Mouse (Mus musculus) heart, adult 8-10 months (tissue): ENCODE measurements around the gene Gm813. TPM values are rescaled to one million over a fixed set of nuclear protein-coding genes. Genes with fewer than 3 reads are reported as not detected.
A peak's percentile ranks its signal among the peaks of the same experiment; 100 is the strongest.
"Not testable (repeated sequence)": the region's sequence is repeated elsewhere in the genome, so short reads cannot be mapped to it uniquely, and the experiment has no call there.

Source experiments
- DNase-seq: peaks from one replicate; pipeline ENCODE4 v3.0.0; 2022; ENCODE audit warnings: low spot score
- total RNA-seq, 4 experiments: library from RNA; stranded (reverse); gene quantifications; 2 replicates each; pipeline ENCODE4 v1.2.4; 2022

Gm813 gene
- total RNA-seq = not detected

- no peak for DNase-seq
Measured at GRCm38 (mm10) chr16:58616878-58617277, at the start of gene Gm813. TSS of gene Gm813 (minus strand) at chr16:58616978.

GRCm38 (mm10) chr16:58665137-58665536 lies 48.4 kb upstream of the Gm813 start:
- DNase-seq = not testable (repeated sequence)

DNA sequence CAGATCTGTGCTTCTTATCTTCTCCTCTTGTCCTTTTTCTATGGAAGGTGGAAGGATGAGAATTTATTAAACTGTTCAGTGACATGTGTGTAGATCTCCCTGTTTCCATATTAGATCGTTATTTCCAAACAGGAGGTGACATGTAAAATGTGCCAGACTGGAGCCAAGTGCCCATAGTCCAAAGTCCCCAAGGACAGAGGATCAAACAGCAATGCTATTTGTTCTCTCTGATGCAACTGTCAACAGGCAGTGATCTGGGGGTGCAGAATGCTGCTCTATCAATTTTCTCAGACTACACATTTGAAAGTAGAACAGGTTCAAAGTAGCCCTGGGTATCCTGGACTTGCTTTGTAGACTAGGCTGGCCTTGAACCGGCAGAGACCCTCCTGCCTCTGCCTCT lies 47.0 kb upstream of the Gm813 start:
- no peak for DNase-seq

- no peak for DNase-seq
Measured at GRCm38 (mm10) chr16:58663021-58663420, 46.2 kb upstream of the Gm813 start.

GRCm38 (mm10) chr16:58662287-58662791 lies 45.6 kb upstream of the Gm813 start:
- DNase-seq = no peak

GRCm38 (mm10) chr16:58661826-58662225 lies 45.0 kb upstream of the Gm813 start:
- DNase-seq = no peak

DNA sequence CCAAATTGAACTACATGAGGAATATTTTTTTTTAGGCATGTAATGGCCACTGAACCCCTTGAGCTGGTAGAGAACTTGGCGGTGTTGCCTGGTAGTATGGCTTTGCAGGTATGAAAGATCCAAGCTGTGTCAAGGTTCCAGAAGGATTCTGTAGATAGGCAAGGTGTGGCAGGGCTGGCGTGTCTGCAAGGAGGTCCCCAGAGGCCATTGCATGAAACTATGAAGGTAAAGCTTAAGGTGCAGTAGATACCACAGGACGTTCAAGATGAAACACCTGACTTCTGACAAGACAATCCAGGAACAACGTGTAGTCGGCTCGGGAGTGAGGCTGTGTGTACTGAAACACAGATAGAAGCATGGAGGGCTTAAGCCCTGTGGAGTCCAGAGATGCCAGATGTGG lies 41.9 kb upstream of the Gm813 start:
- no peak for DNase-seq

- no peak for DNase-seq
Measured at GRCm38 (mm10) chr16:58656526-58656925, 39.7 kb upstream of the Gm813 start.

DNA sequence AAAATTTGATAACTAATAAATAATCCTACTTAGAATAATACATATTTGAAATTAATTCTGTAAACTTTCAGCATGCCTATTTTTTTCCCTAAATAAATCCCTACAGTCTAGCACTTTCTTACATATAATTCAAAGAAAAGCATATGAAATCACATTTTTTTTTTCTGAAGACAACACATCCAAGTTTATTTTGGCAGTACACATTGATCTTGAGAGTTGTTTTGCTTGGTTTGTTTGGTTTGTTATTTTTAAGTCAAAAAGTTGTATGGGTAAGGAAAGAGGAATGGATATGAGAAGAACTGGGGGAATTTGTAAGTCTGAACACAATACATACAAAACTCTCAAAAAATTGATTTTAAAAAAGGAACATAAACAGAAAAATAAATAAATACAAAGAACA lies 39.0 kb upstream of the Gm813 start:
- no peak for DNase-seq

- no peak for DNase-seq
Measured at GRCm38 (mm10) chr16:58649979-58650378, 33.2 kb upstream of the Gm813 start.

GRCm38 (mm10) chr16:58638689-58639175 lies 22.0 kb upstream of the Gm813 start, which contains the start of gene E330017A01Rik:
TSS of gene E330017A01Rik (minus strand) at chr16:58638739.
- DNase-seq = no peak

DNA sequence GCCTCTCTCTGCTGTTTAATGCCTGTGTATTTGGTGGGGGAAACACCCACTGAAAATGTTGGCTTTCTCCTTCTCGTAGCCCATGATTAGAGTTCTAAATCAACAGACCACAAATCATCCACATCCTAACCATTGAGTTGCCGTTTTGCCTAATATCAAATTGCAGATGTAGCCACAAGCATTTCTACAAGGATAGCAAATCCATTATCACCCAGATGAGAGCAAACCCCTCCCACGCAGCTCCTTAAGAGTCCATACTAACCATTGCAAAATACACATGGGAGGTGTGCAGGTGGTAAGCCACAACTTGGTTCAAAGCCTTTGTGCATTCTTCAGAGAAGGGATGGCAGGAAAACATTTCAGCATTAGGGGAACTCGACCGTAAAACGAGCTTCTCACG lies 21.2 kb upstream of the Gm813 start:
- DNase-seq = no peak

- DNase-seq = no peak
Measured at GRCm38 (mm10) chr16:58637448-58637847, 20.7 kb upstream of the Gm813 start.

- no peak for DNase-seq
Measured at GRCm38 (mm10) chr16:58635866-58636265, 19.1 kb upstream of the Gm813 start.

GRCm38 (mm10) chr16:58629736-58630135 lies 13.0 kb upstream of the Gm813 start:
- DNase-seq = no peak

DNA sequence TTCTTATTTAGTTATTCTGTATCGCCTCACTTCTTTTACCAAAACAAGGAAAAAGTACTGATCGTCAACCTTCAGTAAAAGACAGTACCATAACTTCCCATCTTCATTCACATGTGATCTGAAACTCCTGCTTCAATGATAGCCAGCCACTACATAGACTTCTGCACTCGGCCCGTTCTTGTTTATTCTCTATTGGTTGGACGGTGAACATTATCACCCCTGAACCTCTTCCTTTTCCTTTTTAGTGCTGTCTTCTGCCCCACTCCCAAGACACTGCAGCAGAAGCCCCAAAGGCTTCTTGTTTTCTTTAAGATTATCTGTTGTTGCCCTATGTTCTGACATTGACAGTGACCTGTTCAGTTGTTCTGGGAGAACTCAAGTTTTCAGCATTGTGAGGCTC lies 12.2 kb upstream of the Gm813 start:
- DNase-seq = no peak

DNA sequence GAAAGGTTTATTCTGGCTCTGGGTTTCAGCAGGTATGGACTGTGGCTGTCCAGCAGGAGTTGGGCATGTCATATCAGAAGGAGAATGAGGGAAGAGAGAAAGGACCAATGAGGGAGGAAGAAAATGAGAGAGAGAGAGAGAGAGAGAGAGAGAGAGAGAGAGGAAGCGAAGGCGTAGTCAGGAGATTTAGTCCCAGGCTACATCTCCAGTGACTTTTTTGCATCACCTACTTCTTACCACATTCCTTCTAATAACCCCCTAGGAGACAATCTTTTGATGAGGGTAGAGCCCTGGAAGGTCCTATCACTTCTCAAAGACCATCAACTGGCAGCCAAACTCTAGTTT lies 11.5 kb upstream of the Gm813 start:
- DNase-seq = no peak

DNA sequence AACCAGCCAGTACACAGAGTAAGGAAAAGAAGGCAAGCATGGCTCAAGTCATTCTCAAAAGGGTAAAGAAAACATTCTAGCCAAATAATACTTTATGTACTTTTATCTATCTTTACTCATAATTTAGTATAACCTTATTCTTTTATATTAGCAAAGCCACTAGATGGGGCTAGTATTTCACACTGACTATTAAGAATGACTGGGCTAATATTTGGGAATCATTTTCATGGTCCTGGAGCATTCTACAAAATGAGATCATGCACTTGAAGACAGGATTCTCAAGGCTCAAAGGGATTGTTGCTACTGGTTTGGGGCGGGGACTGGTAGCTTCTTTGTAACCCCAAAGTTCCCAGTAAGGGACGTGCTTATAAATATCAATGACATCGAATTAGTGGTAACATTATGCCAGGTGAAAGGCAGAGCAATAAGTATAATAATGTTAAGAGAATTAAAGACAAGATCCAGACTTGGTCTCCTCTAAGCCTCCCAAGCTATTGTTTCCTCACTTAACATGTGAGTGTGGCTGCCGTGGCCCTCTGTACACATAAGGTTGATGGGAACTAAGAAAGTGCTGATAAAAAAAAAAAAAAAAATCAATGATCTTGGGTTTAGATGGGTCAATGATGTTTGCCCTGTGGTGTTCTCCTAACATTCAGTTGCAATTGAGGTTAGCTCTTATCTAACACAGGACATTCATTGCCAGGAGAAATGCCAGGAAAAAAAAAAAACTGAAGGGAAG lies 11.0 kb upstream of the Gm813 start:
- no peak for DNase-seq

- DNase-seq = peak; percentile 48
Measured at GRCm38 (mm10) chr16:58623944-58624343, 7.2 kb upstream of the Gm813 start.

DNA sequence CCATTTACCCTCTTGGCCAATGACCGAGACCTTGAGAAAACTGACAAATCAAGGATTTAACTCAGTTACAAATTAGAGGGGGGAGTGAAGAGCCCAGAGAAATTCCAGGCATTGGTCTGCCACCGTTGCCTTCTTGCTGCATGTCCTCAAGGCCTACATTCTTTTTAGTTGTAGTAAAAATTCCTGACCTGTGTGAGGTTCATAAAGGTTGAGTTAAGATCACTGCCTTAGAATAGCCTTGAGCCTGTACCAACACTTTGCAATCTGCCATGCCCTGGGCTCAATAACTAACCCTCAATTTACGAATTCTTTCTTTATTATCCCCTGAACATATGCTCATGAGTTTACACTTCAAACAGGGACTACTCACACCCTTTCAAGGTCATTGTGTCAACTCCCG lies 6.3 kb upstream of the Gm813 start:
- DNase-seq = no peak

- DNase-seq = no peak
Measured at GRCm38 (mm10) chr16:58622377-58622776, 5.6 kb upstream of the Gm813 start.

DNA sequence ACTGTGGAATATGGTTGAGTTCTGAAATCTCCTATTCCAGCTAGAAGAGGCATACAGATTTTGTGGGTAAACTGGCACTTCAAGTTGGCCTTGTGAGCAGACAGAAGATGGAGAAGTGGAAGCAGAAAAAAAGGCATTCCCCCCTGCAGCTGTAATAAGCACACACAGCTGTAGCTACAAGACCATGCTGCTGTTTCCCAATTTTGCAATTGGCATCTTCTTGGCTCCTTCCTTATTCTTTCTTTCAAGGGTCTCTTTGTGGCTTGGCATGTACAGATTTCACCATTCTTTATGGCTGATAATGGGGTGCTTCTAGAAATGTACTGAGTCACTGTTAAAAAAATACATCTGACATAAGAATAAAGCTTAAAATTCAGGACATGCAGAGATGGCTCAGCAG lies 568 bp upstream of the Gm813 start:
- no peak for DNase-seq

DNA sequence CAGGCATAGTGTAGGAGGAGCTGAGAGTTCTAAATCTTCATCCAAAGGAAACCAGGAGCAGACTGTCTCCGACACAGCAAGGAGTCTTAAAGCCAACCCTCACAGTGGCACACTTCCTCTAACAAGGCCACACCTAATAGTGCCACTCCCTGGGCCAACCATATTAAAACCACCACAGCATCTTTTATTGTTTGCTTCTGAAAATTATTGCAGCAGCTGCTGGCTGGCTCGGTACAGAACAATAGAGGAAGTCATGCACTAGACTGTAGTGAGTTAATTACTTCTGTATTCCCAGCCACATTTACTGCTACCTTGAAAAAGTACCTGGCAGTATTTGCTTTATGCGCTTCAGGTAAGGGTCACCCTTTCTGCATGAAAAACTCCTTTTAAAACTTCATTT lies 3.8 kb downstream of the Gm813 start:
- DNase-seq = no peak

DNA sequence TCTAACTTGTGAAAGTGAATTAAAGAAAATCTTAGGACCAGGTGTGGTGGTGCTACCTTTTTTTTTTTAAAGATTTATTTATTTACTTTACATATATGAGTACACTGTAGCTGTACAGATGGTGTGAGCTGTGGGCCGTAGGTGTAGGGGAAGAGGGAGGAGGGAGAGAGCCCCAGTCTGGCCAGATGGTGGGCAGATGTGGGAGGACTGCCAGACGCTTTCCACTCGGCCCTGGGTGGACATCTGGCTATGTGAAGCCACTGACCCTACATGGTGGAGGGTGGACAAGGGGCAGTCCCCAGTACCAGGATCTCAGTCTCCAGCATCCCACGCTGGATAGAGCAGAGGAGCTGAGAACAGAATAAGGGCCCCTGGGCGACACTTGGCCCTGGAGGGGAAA lies 9.7 kb downstream of the Gm813 start:
- DNase-seq = no peak
